Mouse (Mus musculus): Measurements from ENCODE around the gene Hs6st1.

GRCm38 (mm10) chr1:36054967-36055357, 13.2 kb upstream of the Hs6st1 start:
- TF ChIP-seq POLR2A (IDR thresholded peaks at IDR 0.05; ENCODE audit: insufficient read length, low read depth) (no peak), USF1 (IDR thresholded peaks at IDR 0.05; ENCODE audit: low read depth) (no peak), POLR2AphosphoS2 (IDR thresholded peaks at IDR 0.05; ENCODE audit: insufficient read length, low read depth) (no peak), MYOD1 (IDR thresholded peaks at IDR 0.05; ENCODE audit: control insufficient read depth in 1 of 3, insufficient read length in 2 of 3, low read depth in 2 of 3) (no peak), TCF12 (IDR thresholded peaks at IDR 0.05; ENCODE audit: insufficient read depth, poor library complexity, severe bottlenecking) (no peak), CEBPB (IDR thresholded peaks at IDR 0.05; ENCODE audit: insufficient read depth, poor library complexity, severe bottlenecking) (no peak), E2F4 (IDR thresholded peaks at IDR 0.05; ENCODE audit: insufficient read depth) (no peak), MAX (IDR thresholded peaks at IDR 0.05; ENCODE audit: low read depth) (no peak), SRF (IDR thresholded peaks at IDR 0.05; ENCODE audit: control insufficient read depth, insufficient read length, low read depth) (no peak)

Measured in myocyte (in vitro differentiated cells).